Mouse (Mus musculus) left cerebral cortex, postnatal 4 days (tissue): ENCODE measurements around the gene Ankrd50. TPM values are rescaled to one million over a fixed set of nuclear protein-coding genes. Genes with fewer than 3 reads are reported as not detected.

ENCODE experiments used
- DNase-seq: peaks from one replicate; pipeline ENCODE4 v3.0.0-alpha.2; 2022
- intact Hi-C: fragments of 180-260 bp; cut with DNase I; formaldehyde crosslinking; loops from one replicate; pipeline ENCODE4 v1.15.1; 2025
- total RNA-seq, 2 experiments: library from RNA; stranded (reverse); gene quantifications; 2 replicates each; pipeline ENCODE4 v1.2.3; 2021

Ankrd50 gene
- 10 to 100 TPM; 77.0 to 84.6 TPM for total RNA-seq

DNA sequence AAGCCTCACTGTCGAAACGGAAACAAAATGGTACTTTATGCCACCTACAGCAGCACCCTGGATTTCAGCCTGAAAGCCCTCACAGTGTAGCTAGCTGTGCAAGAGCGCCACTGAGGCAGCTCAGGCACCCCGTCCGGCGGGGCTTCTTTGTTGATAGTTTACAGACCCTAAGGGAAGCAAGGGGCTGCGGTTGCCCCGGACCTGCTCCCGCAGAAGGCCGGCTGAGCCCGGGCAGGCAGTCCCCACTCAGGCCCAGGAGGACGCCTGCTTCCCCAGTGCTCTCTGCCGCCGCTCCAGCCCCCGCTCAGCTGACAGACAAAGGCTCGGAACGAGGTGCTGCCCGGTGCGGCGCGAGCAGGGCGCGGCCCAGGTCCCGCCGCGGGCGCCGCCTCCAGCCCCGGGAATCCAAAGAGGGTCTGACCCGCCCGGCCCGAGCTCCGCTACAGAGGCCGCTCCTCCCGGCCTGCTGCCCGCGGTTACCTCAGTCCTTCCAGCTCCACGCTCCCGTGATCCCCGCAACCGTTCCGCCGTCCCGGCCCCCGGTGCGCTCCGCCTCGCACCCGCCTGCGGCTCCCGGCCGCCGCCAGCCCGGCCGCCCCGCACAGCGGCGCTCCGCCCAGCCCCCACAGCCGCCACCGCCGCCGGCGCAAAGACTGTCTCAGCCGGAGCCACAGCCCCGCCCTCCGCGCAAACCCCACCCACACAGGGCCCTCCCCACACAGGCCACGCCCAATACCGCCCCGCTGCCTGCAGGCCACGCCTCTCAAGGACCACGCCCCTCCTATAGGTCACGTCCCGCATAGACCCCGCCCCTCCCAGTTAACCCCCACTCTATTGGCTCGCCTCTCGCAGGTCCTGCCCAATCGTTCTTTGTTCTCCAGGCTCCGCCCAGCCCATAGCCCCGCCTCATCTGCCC lies at the start of gene Ankrd50:
Gene Ankrd50 (minus strand): TSS at position 654 of the 916 bp plus-strand sequence.
- DNase-seq = peak; percentile 100
- intact Hi-C loops = loop anchor here (5.0 to 10.0 kb wide), 2 partner anchors 230 to 257 kb away; no protein-coding TSS in a partner anchor

DNA sequence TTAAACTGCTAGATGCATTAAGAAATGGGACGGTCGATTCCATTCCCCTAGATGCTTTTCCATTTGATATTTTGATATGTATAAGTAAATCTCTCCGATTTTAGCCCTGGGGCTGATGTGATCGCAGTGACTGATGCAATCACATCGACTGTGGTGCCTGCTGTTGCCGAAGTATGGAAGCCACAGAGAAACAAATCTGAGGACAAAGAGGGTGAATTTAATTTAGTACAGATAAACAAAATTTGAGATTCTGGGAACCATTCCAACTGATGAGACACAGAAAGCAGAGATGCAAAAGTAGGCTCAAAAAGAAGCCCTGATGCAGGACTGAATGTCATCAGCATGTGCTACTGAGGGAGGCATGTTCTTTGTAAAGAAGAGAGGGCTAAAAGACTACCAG lies 49.6 kb upstream of the Ankrd50 start:
- DNase-seq = no peak
- intact Hi-C loops = no loop called here

DNA sequence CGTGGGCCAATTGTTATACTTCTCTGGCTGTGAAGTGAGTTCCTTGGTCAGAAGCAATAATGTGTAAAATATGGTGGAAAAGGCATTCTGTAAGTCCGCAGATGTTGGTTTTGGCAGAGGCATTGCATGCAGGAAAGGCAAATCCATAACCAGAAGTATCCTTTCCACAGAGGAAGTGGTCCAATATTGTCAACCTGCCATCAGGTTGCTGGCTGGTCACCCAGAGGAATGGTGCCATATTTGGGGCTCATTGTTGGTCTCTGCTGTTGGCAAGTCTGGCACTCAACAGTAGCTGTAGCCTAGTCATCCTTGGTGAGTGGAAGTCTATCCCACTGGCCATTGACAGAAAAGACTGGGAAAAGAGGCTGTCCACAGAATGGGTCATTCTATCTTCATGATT lies 35.8 kb upstream of the Ankrd50 start:
- intact Hi-C loops = no loop called here
- DNase-seq = peak; percentile 24

DNA sequence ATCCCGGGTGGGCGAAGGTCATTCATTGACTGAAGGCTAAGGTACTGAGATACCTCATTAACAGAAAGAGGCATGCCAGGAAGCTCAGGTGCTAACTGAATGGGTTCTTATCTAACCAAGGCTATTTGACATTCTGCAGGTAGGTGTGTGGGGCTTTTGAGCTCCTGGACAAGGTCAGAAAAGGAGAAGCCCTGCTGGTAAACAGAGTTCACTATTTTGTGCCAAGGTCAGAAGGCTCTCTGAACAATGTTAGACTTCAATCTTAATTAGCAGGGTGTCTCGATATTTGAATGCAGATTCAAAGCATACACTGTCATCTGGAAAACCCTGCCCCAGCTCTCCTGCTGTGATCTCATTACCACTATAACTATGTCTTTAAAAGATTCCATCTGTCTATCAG lies 35.3 kb upstream of the Ankrd50 start:
- DNase-seq = peak; percentile 2
- intact Hi-C loops = no loop called here

DNA sequence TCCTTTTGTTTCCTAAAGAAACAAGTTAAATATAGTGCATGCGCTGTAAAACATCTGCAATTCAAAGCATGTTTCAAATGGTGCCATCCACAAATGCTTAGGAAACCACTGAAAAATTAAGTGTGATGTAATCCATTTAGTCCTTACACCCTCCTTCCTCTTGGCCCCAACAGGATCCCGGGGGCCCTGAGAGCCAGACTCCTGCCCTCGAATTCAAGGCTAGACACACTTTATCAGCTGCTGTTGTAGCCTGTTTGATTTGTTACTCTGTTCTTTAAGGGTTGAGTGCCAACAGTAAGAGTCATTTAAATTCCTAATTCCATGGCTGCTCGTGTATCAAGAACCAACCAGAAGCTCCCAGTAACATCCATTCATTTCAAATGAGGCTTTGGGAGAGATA lies 19.0 kb upstream of the Ankrd50 start:
- intact Hi-C loops = no loop called here

DNA sequence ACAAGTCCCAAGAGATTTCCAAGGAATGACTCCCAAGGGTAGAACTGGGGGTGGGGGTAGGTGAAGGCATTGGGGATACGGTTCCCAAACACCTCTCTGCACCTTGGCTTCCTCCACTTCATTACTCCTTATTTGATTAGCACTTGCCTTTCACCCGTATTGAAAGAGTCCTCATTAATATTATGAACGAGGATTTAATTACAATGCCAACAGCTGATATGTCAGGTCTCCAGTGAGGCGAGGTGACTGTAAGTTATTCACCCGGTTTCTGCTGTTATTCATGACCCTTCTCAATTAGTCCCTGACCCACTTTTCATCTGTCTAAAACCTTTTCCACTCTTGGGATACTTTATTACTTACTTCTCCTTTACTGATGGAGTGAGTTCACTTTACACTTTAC lies 17.5 kb upstream of the Ankrd50 start:
- intact Hi-C loops = no loop called here
- no peak for DNase-seq

More for the DNA sequence above, 19.0 kb upstream of the Ankrd50 start:
- DNase-seq = no peak

DNA sequence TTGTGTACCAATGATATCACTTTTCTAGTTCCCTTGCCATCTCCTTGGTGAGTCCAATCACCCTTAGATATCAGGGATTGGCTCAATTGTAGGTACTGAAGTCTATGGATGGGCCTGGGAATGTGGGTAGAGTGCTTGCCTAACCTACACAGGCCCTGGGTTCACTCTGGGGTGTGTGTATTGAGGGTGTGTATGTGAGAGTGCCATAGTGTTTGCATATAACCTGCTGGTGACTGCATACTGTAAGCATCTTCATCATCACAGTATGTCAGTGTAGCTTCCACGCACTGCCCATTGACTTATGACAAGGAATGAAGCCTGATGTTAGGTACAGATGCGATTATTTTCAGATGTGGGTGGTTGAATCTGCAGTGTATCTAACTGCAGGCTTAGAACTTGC lies 17.1 kb upstream of the Ankrd50 start:
- intact Hi-C loops = no loop called here
- no peak for DNase-seq

DNA sequence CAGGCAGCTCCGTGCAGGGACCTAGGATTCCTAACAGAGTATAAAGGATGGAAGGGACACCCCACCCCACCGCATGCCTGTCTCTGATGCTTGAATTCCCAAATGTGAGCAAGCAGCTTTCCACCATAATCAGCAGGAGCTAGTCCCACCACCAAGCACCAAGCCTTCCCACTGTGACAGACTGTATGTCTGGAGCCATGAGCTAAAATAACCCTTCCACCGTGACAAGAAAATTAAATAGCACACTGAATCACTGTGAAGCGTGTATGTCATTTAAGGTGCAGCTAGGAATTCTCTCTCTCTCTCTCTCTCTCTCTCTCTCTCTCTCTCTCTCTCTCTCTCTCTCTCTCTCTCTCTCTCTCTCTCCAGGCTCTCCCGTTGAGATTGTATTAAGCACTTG lies 16.7 kb upstream of the Ankrd50 start:
- intact Hi-C loops = no loop called here
- DNase-seq = no peak

DNA sequence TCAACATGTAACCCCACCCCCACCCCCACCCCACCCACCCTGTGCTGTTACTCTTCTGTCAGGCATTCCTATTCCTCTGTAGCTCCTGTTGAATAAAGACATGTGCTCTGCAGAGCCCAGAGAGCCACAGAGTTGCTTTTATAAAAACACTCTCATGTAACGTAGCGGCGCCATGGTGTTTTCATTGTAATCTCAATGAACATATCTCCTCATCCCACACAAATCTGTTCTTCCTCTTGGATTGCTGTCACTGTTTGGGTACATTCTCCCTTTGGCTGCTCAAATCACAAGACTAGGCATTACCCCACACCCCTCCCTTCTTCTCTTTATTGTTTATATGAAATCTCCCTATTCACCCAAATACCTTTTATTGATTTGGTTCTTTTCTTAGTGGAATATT lies 13.9 kb upstream of the Ankrd50 start:
- intact Hi-C loops = no loop called here
- DNase-seq = no peak

DNA sequence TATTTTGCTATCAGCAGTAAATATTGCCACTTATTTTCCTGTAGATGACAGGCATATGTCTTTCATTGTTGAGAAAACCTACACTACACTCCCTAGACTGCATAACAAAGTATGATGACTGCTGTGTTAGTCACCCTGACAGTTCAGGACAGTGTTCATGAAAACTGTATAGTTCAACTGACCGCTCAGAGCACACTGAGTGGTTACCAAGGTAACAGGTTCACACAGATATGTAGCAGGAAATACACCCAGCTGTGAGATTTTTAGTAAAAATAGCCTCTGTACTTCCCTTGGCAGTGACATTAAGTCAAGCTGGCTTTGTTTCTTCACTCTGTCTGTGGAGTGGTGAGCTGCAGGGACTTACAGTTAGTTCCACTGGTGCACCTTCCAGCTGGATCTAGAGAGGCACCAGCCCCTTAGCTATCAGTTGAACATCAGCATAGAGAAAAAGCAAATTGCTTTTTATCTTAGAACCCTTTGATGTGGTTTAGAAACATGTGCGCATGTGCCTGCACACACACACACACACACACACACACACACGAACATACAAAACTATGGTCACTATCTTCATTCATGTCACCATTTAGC lies 12.2 kb upstream of the Ankrd50 start:
- intact Hi-C loops = no loop called here
- DNase-seq = no peak

DNA sequence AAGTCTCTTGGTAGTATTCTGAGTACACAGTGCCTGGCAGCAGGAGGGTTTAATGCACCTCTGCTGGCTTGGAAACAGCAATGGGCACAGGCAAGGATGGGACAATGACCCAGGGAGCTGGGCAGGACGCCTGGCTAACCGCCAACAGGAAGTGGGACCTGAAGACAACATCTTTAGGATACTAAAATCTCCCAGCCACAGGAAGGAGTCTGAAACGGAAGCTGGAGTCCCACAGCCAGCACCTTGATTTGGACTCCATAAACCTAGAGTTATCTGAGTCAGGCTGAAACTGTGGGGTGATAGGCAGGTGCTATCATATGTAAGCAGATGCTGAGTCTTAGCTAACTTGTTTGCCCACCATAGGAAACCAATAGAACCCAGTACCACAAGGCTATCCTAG lies 7.1 kb upstream of the Ankrd50 start:
- no peak for DNase-seq
- intact Hi-C loops = no loop called here

DNA sequence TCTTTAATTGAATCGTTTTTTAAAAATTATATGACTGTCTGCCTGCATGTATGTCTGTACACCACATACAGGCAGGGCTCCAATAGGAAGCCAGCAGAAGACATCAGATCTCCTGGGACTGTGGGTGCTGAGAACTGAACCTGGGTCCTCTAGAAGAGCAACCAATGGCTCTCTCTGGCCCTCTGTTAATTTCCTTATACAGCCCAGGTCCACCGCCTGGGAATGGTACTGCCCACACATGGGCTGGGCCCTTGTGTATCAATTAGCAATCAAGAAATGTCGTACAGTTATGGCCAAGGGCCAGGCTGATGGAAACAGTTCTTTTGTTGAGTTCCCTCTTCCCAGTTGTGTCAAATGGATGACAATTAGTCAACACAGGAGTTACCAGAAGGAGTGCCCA lies 6.6 kb upstream of the Ankrd50 start:
- intact Hi-C loops = no loop called here
- DNase-seq = no peak

DNA sequence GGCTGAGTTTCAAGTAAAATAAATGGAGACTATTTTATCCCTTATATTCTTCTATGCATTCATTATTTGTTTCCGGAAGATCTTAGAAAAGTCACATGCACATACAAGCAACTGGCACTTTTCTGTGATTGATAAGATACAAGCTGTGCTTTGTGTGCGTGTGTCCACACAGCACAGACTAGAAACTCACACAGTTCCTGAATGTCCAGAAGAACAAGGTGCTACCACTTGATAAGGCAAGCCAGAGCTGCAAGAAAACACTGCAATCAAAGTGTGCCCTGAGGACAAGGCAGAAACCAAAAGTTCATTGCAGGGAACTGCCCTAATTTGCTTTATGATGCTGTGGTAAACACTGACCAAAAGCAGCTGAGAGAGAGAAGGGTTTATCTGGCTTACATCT lies 6.1 kb upstream of the Ankrd50 start:
- intact Hi-C loops = no loop called here
- no peak for DNase-seq

DNA sequence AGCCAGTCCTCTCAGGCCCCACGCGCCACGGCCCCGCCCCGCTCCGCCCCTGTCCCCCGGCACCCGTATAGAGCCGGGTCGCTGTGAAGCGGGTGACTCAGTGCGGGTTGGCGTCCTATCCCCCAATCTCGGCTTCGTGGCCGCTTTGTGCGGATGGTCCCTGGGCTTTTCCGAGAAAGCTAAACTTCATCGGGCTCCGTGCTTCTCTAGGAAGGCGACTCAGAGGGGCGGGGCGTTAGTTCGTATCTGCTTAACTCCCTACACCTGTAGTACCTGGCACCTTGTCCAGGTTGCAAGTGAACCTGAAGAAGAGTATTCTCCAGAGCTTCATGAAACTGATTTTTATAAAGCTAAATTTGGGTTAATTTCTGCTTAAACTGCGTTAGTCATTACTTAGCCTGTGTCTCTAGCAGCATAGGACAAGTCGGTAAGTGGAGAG lies 482 bp upstream of the Ankrd50 start:
- intact Hi-C loops = loop anchor here (10.0 kb wide), 1 partner anchor 230 kb away; no protein-coding TSS in a partner anchor
- DNase-seq = no peak

DNA sequence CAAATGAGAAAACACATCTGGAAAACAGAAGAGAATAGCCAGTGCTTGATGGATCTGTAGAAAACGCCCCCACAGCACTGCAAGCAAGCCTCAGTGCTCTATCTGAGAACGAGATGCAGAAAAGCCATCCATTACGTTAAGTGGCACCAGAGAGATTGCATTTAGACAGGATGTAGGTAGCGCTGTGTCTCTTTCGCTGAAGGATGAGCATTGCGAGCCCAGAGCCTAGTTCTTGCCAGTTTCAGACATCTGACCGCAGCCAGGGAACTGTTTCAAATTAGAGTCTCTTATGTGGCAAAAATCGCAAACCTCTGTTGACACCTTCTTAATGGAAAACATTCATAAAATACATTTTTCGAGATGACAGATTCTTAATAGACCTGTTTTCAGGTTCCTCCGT lies 1.1 kb downstream of the Ankrd50 start:
- no peak for DNase-seq
- intact Hi-C loops = loop anchor here (5.0 to 10.0 kb wide), 2 partner anchors 229 to 256 kb away; no protein-coding TSS in a partner anchor

DNA sequence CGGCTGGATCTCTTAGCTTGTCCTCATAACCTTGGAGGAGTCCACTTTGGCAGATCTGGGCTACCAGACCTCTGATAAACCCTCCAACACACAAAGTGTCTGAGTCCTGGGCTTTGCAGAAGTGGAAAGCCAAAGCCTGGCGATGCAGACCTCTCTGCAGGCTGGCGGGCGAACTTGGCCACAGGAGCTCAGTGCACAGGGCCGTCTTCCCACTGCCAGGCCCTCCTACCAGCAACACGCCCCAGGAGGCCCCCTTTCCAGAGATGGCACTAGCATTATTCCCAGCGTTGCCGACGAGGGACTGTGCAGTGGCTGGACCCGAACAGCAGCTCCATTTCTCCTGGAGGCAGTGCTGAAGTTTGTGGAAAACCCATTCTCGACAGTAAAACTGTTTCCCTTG lies 1.9 kb downstream of the Ankrd50 start:
- DNase-seq = peak; percentile 52
- intact Hi-C loops = loop anchor here (5.0 to 10.0 kb wide), 2 partner anchors 228 to 255 kb away; no protein-coding TSS in a partner anchor

DNA sequence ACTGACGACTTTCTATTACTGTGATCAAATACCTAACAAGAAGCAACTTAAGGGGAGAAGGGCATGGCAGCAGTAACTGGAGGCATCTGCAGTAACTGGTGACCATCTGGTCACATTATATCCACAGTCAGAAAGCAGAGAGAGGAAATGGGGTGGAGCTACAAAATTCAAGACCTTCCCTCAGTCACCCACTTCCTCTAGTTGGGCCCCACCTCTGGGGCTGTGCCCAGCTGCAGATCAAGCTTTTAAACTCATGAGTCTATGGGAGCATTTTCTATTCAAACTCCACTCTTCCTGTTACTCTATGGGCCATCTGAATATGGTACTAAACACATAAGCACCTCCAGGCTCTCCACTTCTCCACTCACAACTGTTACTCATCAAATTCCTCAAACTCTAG lies 3.5 kb downstream of the Ankrd50 start:
- intact Hi-C loops = loop anchor here (5.0 to 10.0 kb wide), 2 partner anchors 226 to 254 kb away; no protein-coding TSS in a partner anchor
- DNase-seq = no peak

DNA sequence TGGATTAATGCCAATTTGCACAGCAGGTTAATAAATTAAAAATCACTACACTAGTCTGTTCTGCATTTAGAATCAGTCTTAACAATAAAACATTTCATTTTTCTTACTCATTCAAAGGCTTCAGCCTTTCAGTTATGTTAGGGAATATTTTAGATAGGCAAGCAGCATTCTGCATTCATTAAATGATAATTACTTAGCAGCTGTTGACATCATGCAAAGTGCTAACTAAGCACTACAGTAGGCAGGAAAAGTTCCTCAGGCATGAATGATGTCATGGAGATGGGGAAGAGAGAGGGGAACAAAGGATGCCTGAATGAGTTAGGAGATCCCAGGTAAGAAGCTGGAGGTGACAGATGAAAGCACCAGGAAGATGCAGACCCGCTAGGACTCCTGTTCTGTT lies 6.7 kb downstream of the Ankrd50 start:
- intact Hi-C loops = loop anchor here (10.0 kb wide), 1 partner anchor 367 kb away; no protein-coding TSS in a partner anchor
- DNase-seq = no peak

DNA sequence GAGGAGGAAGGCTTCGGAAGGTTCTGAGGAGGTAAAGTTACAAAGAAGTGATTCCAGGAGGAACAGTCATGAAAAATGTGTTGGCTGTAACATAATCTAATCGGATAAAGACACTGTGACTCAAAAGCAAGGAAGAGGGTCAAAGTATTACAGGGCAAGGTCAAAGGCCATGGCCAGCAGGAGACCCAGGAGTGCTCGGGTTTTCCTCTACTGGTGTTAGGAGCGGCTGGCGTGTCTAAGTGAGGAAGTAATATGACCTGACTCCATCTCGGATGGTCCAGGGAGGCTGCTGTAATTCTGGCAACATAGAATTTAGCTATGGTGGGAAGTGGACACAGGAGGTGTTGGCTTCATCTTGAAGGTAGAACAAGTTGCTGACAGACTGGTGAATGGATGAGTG lies 9.1 kb downstream of the Ankrd50 start:
- no peak for DNase-seq
- intact Hi-C loops = loop anchor here (10.0 kb wide), 1 partner anchor 369 kb away; no protein-coding TSS in a partner anchor

DNA sequence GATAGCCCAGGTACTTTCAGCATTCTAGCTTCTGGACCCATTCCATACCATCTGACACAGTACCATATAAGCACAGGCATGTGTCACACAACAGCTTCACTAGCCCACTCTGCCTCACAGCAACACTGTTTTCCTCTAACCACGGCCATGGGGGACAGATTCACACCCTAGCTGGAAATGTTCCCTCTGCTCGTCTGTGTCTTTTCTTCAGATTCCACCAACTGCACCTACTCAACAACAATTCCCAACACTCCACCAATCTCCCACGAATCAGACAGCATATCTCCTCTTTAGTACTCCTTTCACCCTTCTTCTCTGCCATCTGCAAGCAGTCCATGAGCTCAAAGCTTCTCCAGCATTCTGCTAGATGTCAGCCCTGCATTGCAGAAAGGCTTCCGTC lies 11.5 kb downstream of the Ankrd50 start:
- intact Hi-C loops = loop anchor here (10.0 kb wide), 1 partner anchor 372 kb away; no protein-coding TSS in a partner anchor
- DNase-seq = no peak

DNA sequence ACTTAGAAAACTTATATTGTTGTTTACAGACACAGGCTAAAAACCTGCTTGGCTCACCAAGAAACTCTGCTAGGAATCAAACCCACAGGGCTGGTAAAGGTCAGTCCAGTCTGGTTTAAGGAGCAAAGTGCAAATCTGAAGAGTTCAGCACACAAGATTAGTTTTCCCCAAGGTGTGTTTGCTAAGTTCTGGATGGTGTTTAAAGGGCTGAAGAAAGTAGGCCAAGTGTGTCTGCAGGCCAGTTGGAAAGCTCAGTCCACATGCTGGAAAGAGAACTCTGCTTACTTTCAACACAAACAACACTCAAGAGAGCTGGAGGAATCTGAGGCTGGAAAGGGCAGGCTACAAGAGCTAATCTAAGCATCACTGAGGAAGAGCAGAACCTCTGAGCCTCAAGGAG lies 13.1 kb downstream of the Ankrd50 start:
- intact Hi-C loops = loop anchor here (10.0 kb wide), 1 partner anchor 373 kb away; no protein-coding TSS in a partner anchor
- DNase-seq = no peak

DNA sequence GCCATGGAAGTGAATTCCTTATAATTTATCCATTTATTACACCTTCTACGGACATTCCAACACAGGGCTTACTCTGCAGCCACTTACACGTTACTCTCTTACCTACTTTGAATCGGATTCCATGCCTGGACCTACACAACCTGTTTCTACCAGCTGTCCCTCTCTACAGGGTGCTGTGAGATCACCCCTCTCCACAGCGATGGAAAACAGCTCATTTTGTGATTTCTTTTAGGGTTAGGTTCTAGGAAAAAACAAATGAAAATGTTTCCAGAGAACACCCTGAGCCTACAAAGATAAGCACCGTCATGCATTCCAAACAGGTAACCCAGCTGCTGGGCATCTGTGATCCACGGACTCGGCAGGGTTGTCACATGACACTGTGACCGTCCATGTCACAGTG lies 16.5 kb downstream of the Ankrd50 start:
- DNase-seq = no peak
- intact Hi-C loops = no loop called here
